Mouse (Mus musculus): Measurements from ENCODE around the gene Scn4a.

DNA sequence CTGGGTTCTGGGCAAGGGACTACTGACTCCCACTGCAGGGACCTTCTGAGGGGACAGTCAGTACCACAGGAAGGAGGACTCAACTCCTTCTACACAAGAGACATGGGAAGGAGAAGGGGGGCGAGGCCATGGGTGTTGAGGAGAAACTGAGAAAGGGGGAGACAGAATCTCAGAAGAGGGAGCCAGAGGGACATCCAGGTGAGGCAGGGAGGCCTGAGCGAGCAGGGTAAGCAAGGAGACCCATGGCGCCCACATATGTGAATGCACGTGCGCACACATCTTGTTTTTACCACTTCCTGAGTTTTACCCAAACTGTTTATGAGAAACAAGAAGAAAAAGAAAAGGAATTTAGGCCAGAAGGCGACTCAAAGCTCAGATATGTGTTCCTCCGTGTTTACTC lies 35.3 kb downstream of the Scn4a start:
- TF ChIP-seq CTCF (IDR thresholded peaks at IDR 0.05; ENCODE audit: extremely low read depth, insufficient read depth, low read length) (no peak), POLR2A (IDR thresholded peaks at IDR 0.05; ENCODE audit: extremely low read depth, insufficient read depth, low read length) (no peak)

All from cortical plate, adult 2 months (tissue).